Mouse (Mus musculus) heart, embryonic 16.5 days (tissue): ENCODE measurements around the gene Magi2. TPM values are rescaled to one million over a fixed set of nuclear protein-coding genes. Genes with fewer than 3 reads are reported as not detected.

Experiments
- ATAC-seq: fragments of 200-750 bp; cut with Nextera tagmentation; replicated peaks from 2 replicates; pipeline ENCODE4 v1.8.0; 2017; ENCODE audit warnings: moderate number of reproducible peaks; ENCODE audit not compliant: insufficient read depth, low FRiP score; ENCODE audit errors: extremely low read depth
- H3K27ac ChIP-seq: fragments of 300-500 bp; sonication (generic); 2 replicates; pipeline ENCODE4 v1.5.1; 2014; ENCODE audit warnings: mild to moderate bottlenecking, low read length, control low read depth, moderate library complexity
- H3K27me3 ChIP-seq: fragments of 300-500 bp; sonication (generic); 2 replicates; pipeline ENCODE4 v1.6.1; 2014; ENCODE audit warnings: low read length, mixed read lengths; ENCODE audit not compliant: control insufficient read depth, insufficient read depth
- H3K36me3 ChIP-seq: fragments of 300-500 bp; sonication (generic); 2 replicates; pipeline ENCODE4 v1.6.1; 2014; ENCODE audit not compliant: control insufficient read depth, insufficient read depth
- H3K4me1 ChIP-seq: fragments of 300-500 bp; sonication (generic); 2 replicates; pipeline ENCODE4 v1.6.1; 2014; ENCODE audit warnings: low read length, mixed read lengths; ENCODE audit not compliant: control insufficient read depth, insufficient read depth
- H3K4me2 ChIP-seq: fragments of 300-500 bp; sonication (generic); 2 replicates; pipeline ENCODE4 v1.6.1; 2014; ENCODE audit warnings: low read depth, mild to moderate bottlenecking, control low read depth, low read length
- H3K4me3 ChIP-seq: fragments of 300-500 bp; sonication (generic); 2 replicates; pipeline ENCODE4 v1.5.1; 2014; ENCODE audit warnings: mild to moderate bottlenecking, control low read depth, low read length
- H3K9ac ChIP-seq: fragments of 300-500 bp; sonication (generic); 2 replicates; pipeline ENCODE4 v1.6.1; 2014; ENCODE audit warnings: low read length, control low read depth
- H3K9me3 ChIP-seq: fragments of 300-500 bp; sonication (generic); replicated peaks from 2 replicates; pipeline ENCODE4 v1.6.1; 2016; ENCODE audit warnings: low read length; ENCODE audit not compliant: control insufficient read depth
- WGBS: fragments of 180-500 bp; shearing (Covaris S2); extraction: QIAGEN DNeasy Blood & Tissue Kit; methylation state at CpG from one replicate; pipeline ENCODE4 v1.1.7; 2014; 5-methylcytosine and 5-hydroxymethylcytosine counted together
- polyA plus RNA-seq: library from polyadenylated mRNA; unstranded; fragments of >200 nt; fragmentation: Nextera tagmentation; extraction: Ambion mirVana; gene quantifications from 2 replicates; pipeline ENCODE4 v1.2.1, GENCODE M21; 2015

The Magi2 gene
- polyA plus RNA-seq, 1 experiment from 2014 or later: 3.3 TPM

GRCm38 (mm10) chr5:19829341-19829740, 602.5 kb downstream of the Magi2 start:
- Histone ChIP-seq H3K9ac (no peak overlapping the region), H3K36me3 (no peaks in the 10 kb centered on the region), H3K9me3 (no peaks in the 10 kb centered on the region), H3K4me1 (no peaks in the 10 kb centered on the region), H3K4me3 (no peak overlapping the region), H3K27me3 (no peaks in the 10 kb centered on the region), H3K4me2 (no peak overlapping the region), H3K27ac (no peak overlapping the region)
- no peak for ATAC-seq
- 75% methylated on average over 2 of the region's 2 CpGs for WGBS

GRCm38 (mm10) chr5:19862854-19863253, 636.0 kb downstream of the Magi2 start:
- Histone ChIP-seq H3K27ac (no peak overlapping the region), H3K9ac (no peak overlapping the region), H3K36me3 (no peaks in the 10 kb centered on the region), H3K4me3 (no peak overlapping the region), H3K9me3 (no peaks in the 10 kb centered on the region), H3K27me3 (no peaks in the 10 kb centered on the region), H3K4me2 (no peak overlapping the region), H3K4me1 (no peaks in the 10 kb centered on the region)
- ATAC-seq: no peak
- 55% methylated on average over 2 of the region's 2 CpGs for WGBS

DNA sequence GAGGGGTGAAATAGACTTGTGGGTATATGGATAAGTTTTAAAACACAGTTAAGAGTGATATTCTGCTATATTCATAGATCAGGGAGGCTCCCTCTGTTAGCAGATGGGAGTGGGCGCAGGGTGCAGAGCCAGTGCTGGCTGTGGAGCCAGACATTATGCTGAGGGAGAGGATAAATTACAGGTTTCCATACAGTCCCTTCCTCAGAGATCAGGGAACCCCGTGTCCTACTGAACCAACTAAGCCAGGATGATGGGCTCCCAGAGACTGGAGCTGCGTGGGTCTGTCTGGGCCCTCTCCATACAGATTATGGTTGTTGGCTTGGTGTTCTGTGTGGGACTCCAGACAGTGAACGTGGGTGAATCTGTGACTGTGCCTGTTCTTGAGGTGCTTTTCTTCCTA, 643.6 kb downstream of the Magi2 start:
- ATAC-seq: no peak
- Histone ChIP-seq H3K27me3 (no peaks in the 10 kb centered on the region), H3K9ac (no peak overlapping the region), H3K9me3 (no peaks in the 10 kb centered on the region), H3K36me3 (no peaks in the 10 kb centered on the region), H3K4me2 (no peak overlapping the region), H3K4me3 (no peak overlapping the region), H3K27ac (no peak overlapping the region), H3K4me1 (no peaks in the 10 kb centered on the region)
- WGBS: 78% methylated on average over 4 of the region's 4 CpGs

GRCm38 (mm10) chr5:19891693-19892092, 664.9 kb downstream of the Magi2 start:
- H3K9me3 ChIP-seq: no peaks in the 10 kb centered on the region
- H3K4me1 ChIP-seq: no peaks in the 10 kb centered on the region
- H3K36me3 ChIP-seq: no peaks in the 10 kb centered on the region
- H3K9ac ChIP-seq: no peak overlapping the region
- no peaks in the 10 kb centered on the region for H3K27me3 ChIP-seq
- WGBS: 69% methylated on average over 3 of the region's 3 CpGs
- no peak overlapping the region for H3K27ac ChIP-seq
- no peak overlapping the region for H3K4me3 ChIP-seq
- no peak overlapping the region for H3K4me2 ChIP-seq
- ATAC-seq: no peak

DNA sequence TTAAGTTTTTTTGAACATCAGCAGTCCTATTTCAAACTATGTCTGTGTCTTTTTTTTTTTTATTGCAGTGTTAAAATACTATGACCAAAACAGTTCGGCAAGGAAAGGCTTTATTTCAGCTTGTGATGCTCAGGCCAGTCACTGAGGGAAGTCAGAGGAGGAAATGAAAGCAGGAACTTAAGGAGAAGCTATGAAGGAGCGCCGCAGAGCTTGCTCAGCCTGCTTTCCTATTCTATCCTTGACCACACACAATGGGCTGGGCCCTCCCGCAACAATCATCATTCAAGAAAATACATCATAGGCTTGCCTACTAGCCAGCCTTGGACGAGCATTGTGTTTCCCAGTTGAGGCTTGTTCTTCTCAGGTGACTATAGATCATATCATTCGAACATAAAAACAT, 669.1 kb downstream of the Magi2 start:
- 70% methylated on average over 6 of the region's 6 CpGs for WGBS

GRCm38 (mm10) chr5:19901625-19902024, 674.8 kb downstream of the Magi2 start:
- no peaks in the 10 kb centered on the region for H3K9me3 ChIP-seq
- ATAC-seq: no peak
- H3K27me3 ChIP-seq: no peaks in the 10 kb centered on the region
- H3K27ac ChIP-seq: no peak overlapping the region
- no peak overlapping the region for H3K4me2 ChIP-seq
- H3K4me1 ChIP-seq: no peaks in the 10 kb centered on the region; the same call in 1 of the 2 replicates
- WGBS: 68% methylated on average over 8 of the region's 8 CpGs
- no peaks in the 10 kb centered on the region for H3K36me3 ChIP-seq
- H3K4me3 ChIP-seq: no peak overlapping the region
- no peak overlapping the region for H3K9ac ChIP-seq

More for the DNA sequence above, 669.1 kb downstream of the Magi2 start:
- H3K4me1 ChIP-seq: no peaks in the 10 kb centered on the region; the same call in 1 of the 2 replicates
- no peaks in the 10 kb centered on the region for H3K27me3 ChIP-seq
- no peak for ATAC-seq
- H3K4me3 ChIP-seq: no peak overlapping the region
- H3K27ac ChIP-seq: no peak overlapping the region
- no peak overlapping the region for H3K4me2 ChIP-seq
- H3K9ac ChIP-seq: no peak overlapping the region
- H3K9me3 ChIP-seq: no peaks in the 10 kb centered on the region
- H3K36me3 ChIP-seq: no peaks in the 10 kb centered on the region

DNA sequence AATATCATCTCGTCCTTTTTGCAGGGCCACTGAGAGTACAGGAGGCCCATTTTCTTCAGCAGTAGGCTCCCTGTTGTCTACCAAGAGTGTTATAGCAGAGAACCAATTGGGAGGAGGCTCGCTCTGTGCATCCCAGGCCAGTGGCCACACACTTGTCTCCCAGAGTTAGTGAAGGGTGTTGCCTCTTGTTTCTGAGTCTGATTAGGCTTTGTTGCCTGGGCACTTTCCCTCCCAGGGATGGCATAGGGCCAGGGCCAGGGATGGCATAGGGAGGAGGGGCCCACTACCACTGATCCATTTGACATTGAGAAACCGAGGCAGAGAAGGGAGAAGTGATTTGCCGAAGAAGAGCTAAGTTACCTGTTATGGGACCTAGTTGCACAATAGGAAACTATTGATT, 679.8 kb downstream of the Magi2 start:
- no peak overlapping the region for H3K9ac ChIP-seq
- no peak overlapping the region for H3K4me3 ChIP-seq
- no peaks in the 10 kb centered on the region for H3K9me3 ChIP-seq
- H3K27me3 ChIP-seq: peaks cover 4% of the 10 kb centered on the region; the same call in 1 of the 2 replicates
- ATAC-seq: no peak
- WGBS: 78% methylated on average over 4 of the region's 4 CpGs
- no peaks in the 10 kb centered on the region for H3K36me3 ChIP-seq
- no peak overlapping the region for H3K27ac ChIP-seq
- no peak overlapping the region for H3K4me2 ChIP-seq
- H3K4me1 ChIP-seq: 0 out of 2 replicates have a peak, but pooled peaks cover 5% of the 10 kb centered on the region

DNA sequence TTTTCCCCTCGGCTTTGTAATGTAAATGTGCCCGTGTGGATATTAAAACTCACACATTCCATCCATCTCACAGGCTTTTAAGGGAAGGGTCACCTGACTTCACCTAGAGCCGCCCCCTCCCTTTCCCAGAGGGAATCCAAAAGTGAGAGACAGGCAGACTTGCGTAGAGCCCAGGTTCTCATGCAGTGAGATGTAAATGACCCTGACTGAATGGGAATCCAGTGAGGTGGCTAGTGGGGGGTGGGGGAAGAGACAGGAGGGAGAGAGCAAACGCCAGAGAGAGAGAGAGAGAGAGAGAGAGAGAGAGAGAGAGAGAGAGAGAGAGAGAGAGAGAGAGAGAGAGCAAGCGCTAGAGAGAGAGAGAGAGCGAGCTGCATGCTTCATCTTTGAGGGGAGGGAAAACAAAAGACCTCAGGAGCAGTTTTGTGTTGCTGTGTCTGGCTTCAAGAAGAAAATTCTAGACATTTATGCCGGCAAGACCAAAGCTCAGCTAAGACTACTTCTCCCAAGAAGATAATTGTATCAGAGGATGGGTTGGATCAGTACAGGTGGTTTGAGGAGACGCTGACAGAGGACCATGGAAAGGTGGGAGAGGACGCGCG, 680.6 kb downstream of the Magi2 start:
- Histone ChIP-seq H3K9ac (peak overlapping the region; percentile 35; the same call in 1 of the 2 replicates), H3K4me2 (peak overlapping the region; percentile 80), H3K9me3 (no peaks in the 10 kb centered on the region), H3K4me3 (peak overlapping the region; percentile 46), H3K4me1 (0 out of 2 replicates have a peak, but pooled peaks cover 5% of the 10 kb centered on the region), H3K36me3 (no peaks in the 10 kb centered on the region), H3K27me3 (peaks cover 4% of the 10 kb centered on the region; the same call in 1 of the 2 replicates), H3K27ac (no peak overlapping the region)
- no peak for ATAC-seq
- 6% methylated on average over 12 of the region's 12 CpGs for WGBS

GRCm38 (mm10) chr5:19907983-19908705, 681.3 kb downstream of the Magi2 start:
- ATAC-seq: peak; percentile 55; the same call in 1 of the 2 replicates

More at GRCm38 (mm10) chr5:19907983-19908705, 681.3 kb downstream of the Magi2 start:
- Histone ChIP-seq H3K36me3 (no peaks in the 10 kb centered on the region), H3K27ac (no peak overlapping the region), H3K4me1 (0 out of 2 replicates have a peak, but pooled peaks cover 5% of the 10 kb centered on the region), H3K9ac (peak overlapping the region; percentile 35; the same call in 1 of the 2 replicates), H3K4me2 (peak overlapping the region; percentile 80), H3K27me3 (peaks cover 4% of the 10 kb centered on the region; the same call in 1 of the 2 replicates), H3K4me3 (peak overlapping the region; percentile 46), H3K9me3 (no peaks in the 10 kb centered on the region)
- WGBS: 6% methylated on average over 16 of the region's 16 CpGs
